Mouse (Mus musculus): ENCODE measurements at regions not wholly inside any gene's neighbourhood (a gene's known extent, or its start where the extent isn't known, plus 50 kb on each side); places are given as distances from the start of the nearest gene placed in this dataset.
A peak's percentile ranks its signal among the peaks of the same experiment; 100 is the strongest.

- DNase-seq, result no peak
Observed at GRCm38 (mm10) chr8:109416327-109417100, 77.3 kb upstream of the Pmfbp1 start.

GRCm38 (mm10) chr8:109417222-109417621, 76.6 kb upstream of the Pmfbp1 start:
- peak; percentile 19 for DNase-seq

GRCm38 (mm10) chr8:109417971-109418370, 75.9 kb upstream of the Pmfbp1 start:
- no peak for DNase-seq

GRCm38 (mm10) chr8:109419029-109419596, 74.7 kb upstream of the Pmfbp1 start:
- DNase-seq, result no peak

GRCm38 (mm10) chr8:109424004-109424403, 69.8 kb upstream of the Pmfbp1 start:
- no peak for DNase-seq

GRCm38 (mm10) chr8:109428551-109428950, 65.3 kb upstream of the Pmfbp1 start:
- no peak for DNase-seq

- DNase-seq, result no peak
Observed at GRCm38 (mm10) chr8:109434538-109434937, 59.3 kb upstream of the Pmfbp1 start.

- no peak for DNase-seq
Observed at GRCm38 (mm10) chr8:109436056-109436455, 57.8 kb upstream of the Pmfbp1 start.

GRCm38 (mm10) chr8:109436830-109437567, 56.8 kb upstream of the Pmfbp1 start:
- DNase-seq, result no peak

GRCm38 (mm10) chr8:109438531-109438930, 55.3 kb upstream of the Pmfbp1 start:
- DNase-seq, result no peak

Measured in cerebellum, adult 8-10 months (tissue).